Mouse (Mus musculus): ENCODE data around the gene Ak9.
A peak's percentile ranks its signal among the peaks of the same experiment; 100 is the strongest.

The Ak9 gene

GRCm38 (mm10) chr10:41459990-41460389 is 156.2 kb downstream of the Ak9 start:
- DNase-seq = no peak

GRCm38 (mm10) chr10:41460501-41460900 is 156.7 kb downstream of the Ak9 start:
- DNase-seq = no peak

- DNase-seq = no peak
Observed at GRCm38 (mm10) chr10:41461057-41461722, 157.4 kb downstream of the Ak9 start.

- DNase-seq = no peak
Observed at GRCm38 (mm10) chr10:41464401-41464955, 160.7 kb downstream of the Ak9 start.

- no peak for DNase-seq
Observed at GRCm38 (mm10) chr10:41467325-41467724, 163.5 kb downstream of the Ak9 start.

GRCm38 (mm10) chr10:41470693-41471092 is 166.9 kb downstream of the Ak9 start:
- DNase-seq = no peak

- no peak for DNase-seq
Observed at GRCm38 (mm10) chr10:41472534-41472933, 168.8 kb downstream of the Ak9 start.

GRCm38 (mm10) chr10:41472962-41473481 is 169.2 kb downstream of the Ak9 start:
- DNase-seq = no peak

- DNase-seq = no peak
Observed at GRCm38 (mm10) chr10:41473782-41474468, 170.1 kb downstream of the Ak9 start.

- DNase-seq = no peak
Observed at GRCm38 (mm10) chr10:41474981-41475391, 171.2 kb downstream of the Ak9 start.

- peak; percentile 62 for DNase-seq
Observed at GRCm38 (mm10) chr10:41476171-41477017, 172.6 kb downstream of the Ak9 start, which contains the start of gene Mical1. TSS of gene Mical1 (plus strand) at chr10:41476314.

- peak; percentile 45 for DNase-seq
Observed at GRCm38 (mm10) chr10:41477018-41477277, 173.2 kb downstream of the Ak9 start.

- peak; percentile 55 for DNase-seq
Observed at GRCm38 (mm10) chr10:41477278-41478181, 173.8 kb downstream of the Ak9 start.

GRCm38 (mm10) chr10:41479961-41480360 is 176.2 kb downstream of the Ak9 start:
- DNase-seq = no peak

- DNase-seq = no peak
Observed at GRCm38 (mm10) chr10:41480938-41481880, 177.4 kb downstream of the Ak9 start.

GRCm38 (mm10) chr10:41482446-41482845 is 178.7 kb downstream of the Ak9 start:
- no peak for DNase-seq

Data from right cerebral cortex, postnatal 4 days (tissue).